Mouse (Mus musculus): ENCODE measurements at regions not wholly inside any gene's neighbourhood (a gene's known extent, or its start where the extent isn't known, plus 50 kb on each side); places are given as distances from the start of the nearest gene placed in this dataset.
"Not testable (repeated sequence)": the region's sequence is repeated elsewhere in the genome, so short reads cannot be mapped to it uniquely, and the experiment has no call there.

GRCm38 (mm10) chr10:108111398-108111797 is 50.6 kb upstream of the Ppp1r12a start:
- DNase-seq (ENCODE audit: low spot score in 2 of 2), result no peak

DNA sequence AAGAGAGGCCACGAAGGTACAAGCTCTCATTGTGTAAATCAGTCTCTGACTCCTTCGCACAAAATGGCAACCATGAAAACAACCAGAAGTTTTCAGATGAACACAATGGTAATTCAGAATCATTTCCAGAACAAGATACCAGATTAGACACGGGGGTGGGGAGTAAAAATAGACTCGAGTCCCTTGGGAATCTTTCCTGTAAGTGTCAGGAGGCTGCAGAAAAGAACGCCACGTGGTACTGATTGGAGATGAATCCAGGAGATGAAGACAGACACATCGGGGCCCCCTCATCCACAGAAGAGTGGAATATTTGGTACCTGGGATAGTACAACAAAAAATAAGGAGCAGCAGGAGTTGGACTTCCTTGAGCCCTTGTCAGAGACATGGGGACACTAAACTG is 51.1 kb upstream of the Ppp1r12a start:
- no peak for DNase-seq (ENCODE audit: low spot score in 2 of 2)

- no peak for DNase-seq (ENCODE audit: low spot score in 2 of 2)
Measured at GRCm38 (mm10) chr10:108110197-108110596, 51.8 kb upstream of the Ppp1r12a start.

- not testable (repeated sequence) for DNase-seq (ENCODE audit: low spot score in 2 of 2)
Measured at GRCm38 (mm10) chr10:108108500-108108899, 53.5 kb upstream of the Ppp1r12a start.

DNA sequence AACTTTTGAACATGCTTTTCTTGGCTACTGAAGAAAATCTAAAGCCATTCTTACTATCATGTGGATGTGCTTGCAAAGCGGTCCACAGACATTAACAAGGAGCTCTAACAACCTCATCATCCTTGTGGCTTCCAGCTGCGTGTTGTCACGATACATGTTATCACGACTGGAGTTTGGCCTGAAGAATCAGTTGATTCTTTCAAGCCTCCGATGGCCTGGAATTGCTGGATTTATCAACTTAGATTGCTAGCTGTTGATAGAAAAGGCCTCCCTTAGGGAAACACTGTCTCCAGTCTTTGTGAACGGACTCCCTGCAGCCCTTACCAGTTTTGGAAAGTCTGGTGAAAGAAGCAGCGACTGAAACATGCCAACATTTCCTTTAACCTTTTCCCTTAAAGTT is 60.5 kb upstream of the Ppp1r12a start:
- DNase-seq (ENCODE audit: low spot score in 2 of 2), result no peak

DNA sequence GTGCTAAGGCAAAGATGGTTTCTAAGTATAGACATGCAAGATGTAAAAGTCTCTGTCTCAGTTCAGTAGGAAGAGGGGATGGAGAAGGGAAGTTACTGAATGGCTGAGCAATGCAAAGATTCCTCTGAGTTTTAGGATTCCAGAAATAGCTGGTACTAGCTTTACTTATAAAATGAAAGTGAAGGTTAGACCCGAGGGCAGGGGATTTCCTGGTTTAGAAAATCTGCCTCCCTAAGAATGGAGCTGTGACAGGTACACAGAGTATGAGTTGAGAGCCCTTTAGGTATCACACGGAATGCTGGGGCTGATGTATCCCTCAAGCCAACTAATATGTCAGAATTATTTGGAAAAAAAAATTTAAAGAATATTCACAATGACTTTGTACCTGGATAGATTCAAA is 69.0 kb upstream of the Ppp1r12a start:
- DNase-seq (ENCODE audit: low spot score in 2 of 2), result no peak

DNA sequence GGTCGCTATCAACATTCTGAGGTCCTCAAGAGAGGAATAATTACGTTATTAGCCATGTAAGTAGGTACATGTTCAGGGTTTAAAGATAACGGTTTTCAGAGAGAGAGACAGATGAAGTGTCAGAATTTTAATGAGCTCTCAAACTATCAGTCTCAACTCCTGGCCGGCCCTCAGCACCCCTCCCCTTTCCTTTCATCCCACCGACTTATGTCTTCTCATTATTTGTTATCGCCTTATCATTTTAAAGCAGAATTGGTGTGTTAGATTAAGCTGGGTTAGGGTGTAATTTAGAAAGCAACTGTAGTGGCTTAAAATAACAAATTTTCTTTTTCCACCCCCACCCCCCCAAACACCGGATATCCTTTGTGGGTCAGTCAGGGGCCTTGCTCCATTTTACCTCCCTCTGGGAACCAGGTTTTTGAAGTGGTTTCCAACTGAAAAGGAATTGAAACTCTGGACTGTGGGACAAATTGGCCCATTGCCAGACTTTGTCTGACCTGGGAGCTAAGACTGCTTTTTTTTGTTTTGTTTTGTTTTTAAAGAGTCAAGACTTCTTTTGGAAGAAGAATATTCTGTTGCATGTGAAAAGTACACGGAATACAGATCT is 72.5 kb upstream of the Ppp1r12a start:
- peak in 1 of 2 experiments; percentile 7 for DNase-seq (ENCODE audit: low spot score in 2 of 2)

DNA sequence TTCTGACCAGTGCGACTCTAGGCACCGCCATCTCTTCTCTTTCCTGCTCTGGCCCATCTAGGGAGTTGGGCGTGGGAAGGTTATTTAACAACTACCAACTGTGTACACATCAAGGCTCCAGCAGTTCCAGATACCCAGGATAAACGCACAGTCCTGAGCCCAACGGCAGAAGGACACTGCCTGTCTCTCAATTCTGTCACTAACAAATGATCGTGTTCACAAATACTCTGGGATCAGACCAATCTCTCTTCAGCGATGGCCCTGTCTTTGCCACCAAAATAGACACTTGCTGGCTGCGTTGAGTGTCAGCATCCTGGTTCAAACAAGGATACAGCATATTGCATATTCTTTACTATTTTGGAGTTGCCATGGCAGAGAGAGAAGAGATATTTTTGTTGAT is 73.1 kb upstream of the Ppp1r12a start:
- peak; percentile 41 to 55 for DNase-seq (ENCODE audit: low spot score in 2 of 2)

DNA sequence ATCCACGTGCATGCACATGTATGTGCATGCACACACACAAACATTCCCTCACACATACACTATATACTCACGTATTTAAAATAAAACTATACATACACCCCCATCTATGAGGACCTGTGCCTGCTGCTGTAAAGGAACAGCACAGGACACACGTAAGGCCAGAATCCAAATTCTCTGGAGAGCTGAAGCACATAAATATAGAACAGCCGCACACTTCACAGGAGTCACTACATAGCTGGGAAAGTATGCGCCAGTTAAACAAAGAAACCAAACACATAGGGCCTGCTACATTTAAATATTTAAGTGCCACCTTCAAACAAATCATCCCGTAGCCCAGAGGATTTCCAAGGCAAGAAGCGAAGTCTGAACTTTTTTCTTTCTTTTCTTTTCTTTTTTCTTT is 73.8 kb upstream of the Ppp1r12a start:
- no peak for DNase-seq (ENCODE audit: low spot score in 2 of 2)

- no peak for DNase-seq (ENCODE audit: low spot score in 2 of 2)
Measured at GRCm38 (mm10) chr10:108083220-108083619, 78.8 kb upstream of the Ppp1r12a start.

DNA sequence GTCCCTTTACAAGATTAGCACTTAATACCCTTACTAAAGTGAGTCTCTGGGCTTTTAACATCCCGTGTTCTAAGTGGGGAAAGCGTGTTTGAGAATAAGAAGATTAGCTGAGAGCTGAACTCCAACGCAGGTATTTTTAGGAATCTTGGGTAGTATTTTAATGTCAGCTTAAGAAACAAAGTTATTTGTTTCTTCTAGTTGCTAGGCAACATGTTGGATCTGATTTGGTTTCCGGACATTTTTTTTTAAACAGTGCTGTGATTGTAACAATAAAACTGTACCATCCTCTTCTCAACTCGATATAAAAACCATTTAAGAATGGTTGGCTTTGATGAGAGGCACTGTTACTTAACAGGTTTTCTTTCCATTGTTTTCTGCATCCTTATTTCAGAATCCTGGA is 86.8 kb upstream of the Ppp1r12a start:
- no peak for DNase-seq (ENCODE audit: low spot score in 2 of 2)

GRCm38 (mm10) chr10:108073828-108074227 is 88.2 kb upstream of the Ppp1r12a start:
- no peak for DNase-seq (ENCODE audit: low spot score in 2 of 2)

- no peak for DNase-seq (ENCODE audit: low spot score in 2 of 2)
Measured at GRCm38 (mm10) chr10:108072211-108072610, 89.8 kb upstream of the Ppp1r12a start.

- no peak for DNase-seq (ENCODE audit: low spot score in 2 of 2)
Measured at GRCm38 (mm10) chr10:108071424-108071823, 90.6 kb upstream of the Ppp1r12a start.

GRCm38 (mm10) chr10:108067723-108068122 is 94.3 kb upstream of the Ppp1r12a start:
- DNase-seq (ENCODE audit: low spot score in 2 of 2), result no peak

DNA sequence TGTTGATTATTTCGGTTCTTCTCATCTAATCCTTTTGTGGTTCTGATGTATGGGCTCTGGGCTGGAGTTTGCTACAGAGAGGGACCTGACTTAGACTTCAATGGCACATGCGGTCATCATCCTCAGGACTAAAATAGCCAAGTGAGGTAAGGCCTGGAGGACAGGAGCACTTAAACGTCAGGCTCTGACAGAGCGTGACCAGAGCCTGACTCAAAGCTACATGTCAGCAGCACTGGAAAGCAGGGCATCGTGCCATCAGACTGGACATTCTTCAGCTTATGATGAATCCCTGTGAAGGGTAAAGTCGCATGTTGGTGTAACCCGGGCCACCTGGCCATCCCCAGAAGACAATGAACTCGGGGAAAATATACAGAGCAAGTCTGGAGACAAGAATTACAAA is 95.8 kb upstream of the Ppp1r12a start:
- no peak for DNase-seq (ENCODE audit: low spot score in 2 of 2)

DNA sequence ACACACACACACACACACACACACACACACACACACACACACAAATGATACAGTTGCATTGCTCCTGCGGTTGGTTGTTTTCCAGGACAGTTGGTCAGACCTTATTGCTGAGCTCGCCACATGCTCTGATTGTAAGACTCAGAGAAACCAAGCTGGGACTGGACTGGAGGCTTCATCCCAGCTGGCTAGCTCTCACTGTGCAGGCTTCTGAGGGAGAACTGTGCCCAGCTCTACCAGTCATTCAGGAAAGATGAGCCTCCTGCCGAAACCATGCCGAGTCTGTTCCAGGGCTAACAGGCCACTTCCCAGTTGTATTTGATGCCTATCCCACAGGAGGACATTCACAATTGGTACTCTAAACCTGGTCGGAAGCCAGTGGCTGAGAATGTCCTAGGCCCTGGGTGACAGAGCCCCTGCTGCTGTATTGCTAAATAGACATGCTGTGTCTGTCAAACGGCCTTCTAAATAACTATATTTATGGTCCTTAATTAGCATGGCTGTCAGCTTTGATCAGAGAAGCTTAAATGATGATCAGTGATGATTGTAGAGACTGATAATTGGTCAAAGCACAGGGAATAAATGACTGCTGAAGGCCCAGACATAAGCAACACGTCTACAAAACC is 100.1 kb upstream of the Ppp1r12a start:
- DNase-seq (ENCODE audit: low spot score in 2 of 2), result no peak

DNA sequence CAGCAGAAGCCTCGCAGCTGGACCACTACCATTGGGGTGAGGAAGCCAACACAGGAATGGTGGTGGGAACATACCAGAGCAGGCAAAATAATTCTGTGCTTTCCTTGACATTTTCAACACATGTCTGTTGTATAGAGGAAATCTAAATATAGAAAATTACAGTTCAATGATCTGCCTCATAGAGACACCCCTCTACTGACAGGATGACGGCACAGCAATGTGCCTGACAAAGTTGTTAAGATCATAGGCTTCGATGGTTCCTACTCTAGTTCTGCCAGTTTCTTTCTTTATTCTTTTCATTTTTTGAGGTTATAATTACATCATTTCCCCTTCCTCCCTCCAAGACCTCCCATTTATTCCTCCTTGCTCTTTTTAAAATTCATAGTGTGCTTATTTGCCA is 101.4 kb upstream of the Ppp1r12a start:
- no peak for DNase-seq (ENCODE audit: low spot score in 2 of 2)

- no peak for DNase-seq (ENCODE audit: low spot score in 2 of 2)
Measured at GRCm38 (mm10) chr10:108051637-108052036, 110.4 kb upstream of the Ppp1r12a start.

GRCm38 (mm10) chr10:108048426-108048825 is 113.6 kb upstream of the Ppp1r12a start:
- no peak for DNase-seq (ENCODE audit: low spot score in 2 of 2)

DNA sequence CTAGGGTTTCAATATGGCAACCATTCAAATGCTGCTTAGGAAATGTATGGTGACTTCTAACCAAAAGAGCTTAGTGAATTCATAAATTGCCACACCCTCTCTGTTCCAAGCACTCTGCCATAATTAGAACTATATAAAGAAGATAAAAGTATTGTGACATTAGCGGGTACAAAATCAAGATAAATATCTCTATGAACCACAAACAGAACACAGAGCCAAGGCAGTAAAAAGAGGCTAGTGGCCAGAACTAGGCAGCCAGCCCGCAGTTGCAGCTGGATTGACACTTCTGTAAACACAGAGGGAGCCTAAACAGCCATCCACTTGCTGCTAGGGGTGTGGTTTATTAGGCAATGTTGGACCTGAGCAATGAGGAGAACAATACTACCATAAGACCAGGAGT is 118.5 kb upstream of the Ppp1r12a start:
- DNase-seq (ENCODE audit: low spot score in 2 of 2), result no peak

DNA sequence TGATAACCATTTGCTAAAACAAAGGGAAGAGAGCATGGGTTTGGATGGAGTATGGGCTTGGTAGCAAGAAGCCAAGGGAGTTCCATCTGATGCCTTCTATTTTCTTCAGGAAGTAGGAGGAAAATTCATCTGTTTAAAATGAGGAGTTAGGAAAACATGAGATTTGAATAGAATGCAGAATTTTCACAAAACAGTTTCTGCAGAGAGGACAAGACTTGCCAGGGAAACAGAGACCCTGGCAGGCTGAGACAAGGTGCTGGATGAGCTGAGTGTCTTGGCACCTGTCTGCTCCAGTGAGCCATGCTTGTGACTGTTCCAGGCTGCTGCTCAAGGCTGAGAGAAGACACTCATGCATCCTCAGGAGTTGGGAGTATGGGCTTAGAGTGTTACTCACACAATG is 122.0 kb upstream of the Ppp1r12a start:
- DNase-seq (ENCODE audit: low spot score in 2 of 2), result peak; percentile 26 to 41

DNA sequence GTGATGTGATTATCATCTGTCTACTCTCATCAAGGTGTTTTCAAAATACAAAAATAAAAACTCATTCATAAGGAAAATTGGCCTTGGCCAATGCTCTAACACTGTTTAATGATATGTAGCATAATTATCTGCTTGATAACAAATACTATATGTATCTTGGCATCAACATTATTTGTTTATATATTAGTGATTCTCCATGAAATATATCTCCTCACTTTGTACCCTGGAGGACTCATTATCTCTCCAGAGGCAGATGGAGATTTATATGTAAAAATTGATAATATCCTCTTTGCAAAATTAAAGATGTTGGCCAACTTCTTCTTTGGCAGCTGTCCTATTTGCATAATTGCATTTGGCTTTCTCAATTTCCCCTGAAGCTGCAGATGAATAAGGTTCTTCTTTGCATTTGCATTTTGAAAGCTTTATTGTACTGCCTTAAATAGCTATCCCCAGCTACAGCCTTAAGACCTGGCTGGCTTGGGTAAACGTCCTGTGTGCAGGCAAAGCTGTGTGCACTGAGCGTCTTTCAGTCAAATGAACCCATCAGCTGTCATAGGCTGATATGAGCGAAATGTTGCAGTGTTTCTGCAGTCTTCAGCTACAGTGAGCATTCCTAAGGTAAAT is 124.7 kb upstream of the Otogl start:
- peak; percentile 8 to 25 for DNase-seq (ENCODE audit: low spot score in 2 of 2)
